Mouse (Mus musculus): ENCODE data around the gene Lmod3. TPM values are rescaled to one million over a fixed set of nuclear protein-coding genes. Genes with fewer than 3 reads are reported as not detected.
A peak's percentile ranks its signal among the peaks of the same experiment; 100 is the strongest.

The Lmod3 gene
- polyA plus RNA-seq, 1 experiment from 2014 or later = 10.5 TPM

DNA sequence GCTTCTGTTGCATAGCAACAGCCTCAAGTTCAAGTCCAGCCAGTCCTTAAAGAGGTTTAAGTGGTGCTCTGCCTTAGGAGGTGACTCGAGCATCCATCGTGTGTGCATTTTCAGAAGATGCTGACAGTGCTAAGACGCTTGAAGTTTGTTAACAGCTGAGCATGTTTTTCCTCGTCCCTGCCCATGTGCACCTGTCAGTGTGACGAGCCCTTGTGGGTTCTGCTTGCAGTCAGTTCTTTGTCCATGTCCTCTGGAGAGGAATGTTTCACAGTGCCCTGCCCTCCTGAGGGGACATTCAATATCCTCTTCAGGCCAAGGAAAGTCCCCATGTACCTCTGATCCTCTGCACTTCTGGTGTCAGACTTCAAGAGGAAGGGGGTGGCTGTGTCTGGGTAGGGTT, 12.5 kb downstream of the Lmod3 start:
- WGBS = 85% methylated on average over 5 of the region's 5 CpGs
- DNase-seq (ENCODE audit: low spot score) = no peak
- H3K9me3 ChIP-seq = 0 out of 2 replicates have a peak, but pooled peaks cover 4% of the 10 kb centered on the region
- no peak overlapping the region for H3K27ac ChIP-seq
- H3K36me3 ChIP-seq = peaks cover 23% of the 10 kb centered on the region; the same call in 1 of the 2 replicates
- H3K4me3 ChIP-seq = no peak overlapping the region
- no peaks in the 10 kb centered on the region for H3K27me3 ChIP-seq (ENCODE audit: insufficient read depth, poor library complexity, severe bottlenecking)
- H3K4me1 ChIP-seq = no peaks in the 10 kb centered on the region

DNA sequence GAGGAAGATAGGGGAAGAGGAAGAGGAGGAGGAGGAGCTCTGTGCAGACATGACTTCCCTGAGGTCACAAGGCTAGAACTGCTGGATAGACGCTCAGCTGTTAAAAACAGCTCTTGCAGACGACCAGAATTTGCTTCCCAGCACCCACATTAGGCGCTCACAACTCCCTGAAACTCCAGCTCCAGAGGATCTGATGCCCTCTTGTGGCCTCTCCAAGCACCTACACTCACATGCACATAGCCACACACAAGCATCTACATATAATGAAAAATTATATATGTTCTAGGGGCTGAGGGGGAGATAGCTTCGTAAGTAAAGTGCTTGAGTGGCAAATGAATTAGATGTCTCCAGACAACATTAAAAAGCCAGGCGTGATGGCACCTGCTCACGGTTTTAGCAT, 13.2 kb downstream of the Lmod3 start:
- Histone ChIP-seq H3K9me3 (0 out of 2 replicates have a peak, but pooled peaks cover 4% of the 10 kb centered on the region), H3K36me3 (peaks cover 28% of the 10 kb centered on the region; the same call in 1 of the 2 replicates), H3K27ac (no peak overlapping the region), H3K4me3 (no peak overlapping the region), H3K4me1 (no peaks in the 10 kb centered on the region), H3K27me3 (ENCODE audit: insufficient read depth, poor library complexity, severe bottlenecking) (no peaks in the 10 kb centered on the region)
- DNase-seq (ENCODE audit: low spot score) = no peak
- 85% methylated on average over 6 of the region's 6 CpGs for WGBS

DNA sequence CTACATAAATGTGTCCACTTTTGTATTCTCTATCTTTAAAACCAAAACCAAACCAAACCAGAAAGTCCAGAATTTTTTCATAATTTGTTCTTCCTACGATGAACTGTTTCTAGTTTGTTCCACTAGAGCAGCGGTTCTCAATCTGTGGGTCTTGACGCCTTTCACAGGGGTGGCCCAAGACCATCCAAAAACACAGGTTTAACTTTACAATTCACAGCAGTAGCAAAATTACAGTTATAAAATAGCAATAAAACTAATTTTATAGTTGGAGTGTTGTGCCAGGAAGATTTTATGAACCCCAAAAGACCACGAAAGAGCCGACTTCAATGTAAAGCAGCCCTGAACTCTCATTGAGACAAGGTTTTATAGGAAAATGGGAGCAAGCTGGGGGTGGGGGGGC, 16.5 kb downstream of the Lmod3 start:
- WGBS = 93% methylated on average over 5 of the region's 5 CpGs
- Histone ChIP-seq H3K27me3 (ENCODE audit: insufficient read depth, poor library complexity, severe bottlenecking) (no peaks in the 10 kb centered on the region), H3K9me3 (0 out of 2 replicates have a peak, but pooled peaks cover 4% of the 10 kb centered on the region), H3K27ac (no peak overlapping the region), H3K4me3 (no peak overlapping the region), H3K36me3 (peaks cover 50% of the 10 kb centered on the region), H3K4me1 (no peaks in the 10 kb centered on the region)
- DNase-seq (ENCODE audit: low spot score) = no peak

DNA sequence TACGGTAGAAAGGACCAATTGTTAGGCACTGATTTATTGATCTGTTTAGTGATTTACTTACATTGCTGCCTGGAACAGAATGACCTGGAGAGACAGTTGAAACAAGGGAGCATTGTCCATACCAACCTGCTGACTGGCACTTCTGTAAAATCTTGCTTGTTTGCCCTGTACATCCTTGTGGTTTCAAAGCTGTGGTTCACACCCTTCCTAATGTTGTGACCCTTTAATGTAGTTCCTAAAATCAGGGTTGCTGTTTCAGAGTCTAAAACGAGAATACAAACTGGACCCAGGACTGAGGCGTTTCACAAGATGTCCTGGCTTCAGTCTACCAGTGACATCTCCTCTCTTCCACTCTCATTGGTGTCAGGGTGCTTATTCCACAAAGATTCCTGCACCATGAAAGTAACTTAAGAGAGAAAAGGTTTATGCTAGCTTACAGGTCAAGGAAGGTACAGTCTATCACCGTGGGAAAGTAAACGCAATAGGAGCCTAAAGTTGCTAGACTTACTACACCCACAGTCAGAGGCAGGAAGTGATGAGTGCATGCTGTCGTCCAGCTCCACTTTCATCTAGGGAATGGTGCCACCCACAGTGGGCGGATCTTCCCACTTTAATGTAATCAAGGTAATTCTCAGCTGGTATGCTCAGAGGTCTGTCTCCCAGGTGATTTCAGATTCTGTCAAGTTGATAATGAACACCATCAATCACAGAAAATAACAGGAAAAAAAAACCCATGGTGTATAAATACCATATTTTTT, 17.5 kb downstream of the Lmod3 start:
- Histone ChIP-seq H3K4me3 (no peak overlapping the region), H3K4me1 (no peaks in the 10 kb centered on the region), H3K36me3 (peaks cover 57% of the 10 kb centered on the region), H3K27ac (no peak overlapping the region), H3K27me3 (ENCODE audit: insufficient read depth, poor library complexity, severe bottlenecking) (no peaks in the 10 kb centered on the region), H3K9me3 (0 out of 2 replicates have a peak, but pooled peaks cover 4% of the 10 kb centered on the region)
- no peak for DNase-seq (ENCODE audit: low spot score)
- WGBS = 84% methylated on average over 7 of the region's 7 CpGs

DNA sequence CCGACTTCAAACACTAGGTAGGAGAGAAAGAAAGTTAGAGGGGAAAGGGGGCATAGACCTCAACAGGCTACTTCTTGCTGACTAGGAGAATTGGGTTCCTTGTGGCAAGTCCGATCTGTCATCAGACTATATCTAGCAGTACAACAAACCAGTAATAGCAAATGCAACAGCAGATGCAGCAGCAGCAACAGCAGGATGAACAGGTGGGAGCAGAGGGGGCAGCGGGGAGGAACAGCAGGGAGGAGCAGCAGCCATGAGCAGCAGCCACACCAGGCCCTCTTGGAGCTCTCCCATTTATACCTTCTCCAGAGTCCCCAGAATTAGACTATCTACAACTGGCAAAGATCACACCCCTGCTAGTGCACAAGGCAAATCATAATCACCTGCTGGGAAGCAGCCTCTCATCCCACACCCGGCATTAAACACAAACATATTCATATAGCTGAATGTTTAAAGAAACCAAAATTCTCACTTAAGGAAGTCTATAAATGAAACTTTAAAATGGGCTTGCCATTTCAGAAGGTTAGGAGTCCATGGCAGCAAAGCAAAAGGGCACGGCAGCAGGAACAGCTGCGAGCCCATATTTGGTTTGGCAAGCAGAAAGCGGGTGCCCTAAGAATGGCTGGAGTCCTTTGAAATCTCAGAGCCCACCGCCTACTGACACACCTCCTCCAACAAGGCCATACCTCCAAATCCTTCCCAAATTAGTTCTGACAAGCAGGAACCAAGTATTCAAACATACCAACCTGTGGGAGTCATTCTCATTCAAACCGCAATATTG, 25.3 kb downstream of the Lmod3 start:
- no peak for DNase-seq (ENCODE audit: low spot score)
- no peak overlapping the region for H3K4me3 ChIP-seq
- no peak overlapping the region for H3K27ac ChIP-seq
- peaks cover 43% of the 10 kb centered on the region for H3K36me3 ChIP-seq
- H3K27me3 ChIP-seq (ENCODE audit: insufficient read depth, poor library complexity, severe bottlenecking) = no peaks in the 10 kb centered on the region
- H3K9me3 ChIP-seq = no peaks in the 10 kb centered on the region
- H3K4me1 ChIP-seq = peaks cover 31% of the 10 kb centered on the region
- WGBS = 94% methylated on average over 9 of the region's 9 CpGs

DNA sequence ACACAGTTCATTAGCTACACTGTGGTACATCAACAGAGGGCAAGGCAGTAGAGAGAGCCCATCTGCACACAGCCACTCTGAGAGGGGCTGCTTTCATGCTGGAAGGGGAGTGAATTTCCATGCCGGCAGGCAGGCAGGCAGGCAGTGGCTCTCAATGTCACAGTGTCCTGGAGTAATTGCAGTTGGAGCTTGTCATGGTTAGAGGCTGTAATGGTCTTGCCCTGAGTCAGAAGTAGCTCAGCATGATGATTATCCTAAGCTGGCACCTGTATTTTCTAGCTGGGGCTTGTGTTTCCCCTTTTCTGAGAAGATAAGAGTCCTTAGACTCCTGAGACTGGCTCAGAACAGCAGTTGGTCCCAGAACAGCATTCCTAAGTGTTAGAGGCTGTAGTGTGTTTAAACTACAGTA, 26.5 kb downstream of the Lmod3 start:
- no peak for DNase-seq (ENCODE audit: low spot score)
- Histone ChIP-seq H3K36me3 (peaks cover 33% of the 10 kb centered on the region), H3K27ac (peak overlapping the region; percentile 65), H3K27me3 (ENCODE audit: insufficient read depth, poor library complexity, severe bottlenecking) (no peaks in the 10 kb centered on the region), H3K4me1 (peaks cover 43% of the 10 kb centered on the region), H3K4me3 (no peak overlapping the region), H3K9me3 (no peaks in the 10 kb centered on the region)
- 35% methylated on average over 1 of the region's 1 CpGs for WGBS

DNA sequence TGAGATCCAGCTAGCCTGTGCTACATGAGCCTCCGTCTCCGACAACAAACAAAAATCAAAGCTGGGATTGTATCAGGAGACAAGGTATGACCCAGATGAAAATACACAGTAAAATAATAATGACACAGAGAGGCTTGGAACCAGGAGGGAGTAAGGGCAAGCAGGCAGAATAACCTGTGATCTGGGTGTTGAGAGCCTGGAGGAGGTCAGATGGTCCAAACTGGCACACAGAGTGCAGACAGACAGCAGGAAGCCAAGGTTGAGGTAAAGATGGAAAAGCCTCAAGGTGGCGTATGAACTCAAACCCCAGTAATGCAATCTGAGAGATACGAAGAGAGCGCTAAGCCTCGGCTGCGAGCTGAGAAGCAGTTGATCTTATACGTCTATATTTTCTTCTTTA, 28.1 kb downstream of the Lmod3 start:
- peak; percentile 56 for DNase-seq (ENCODE audit: low spot score)
- Histone ChIP-seq H3K4me3 (no peak overlapping the region), H3K27ac (peak overlapping the region; percentile 83; the same call in 1 of the 2 replicates), H3K27me3 (ENCODE audit: insufficient read depth, poor library complexity, severe bottlenecking) (no peaks in the 10 kb centered on the region), H3K9me3 (no peaks in the 10 kb centered on the region), H3K4me1 (peaks cover 47% of the 10 kb centered on the region), H3K36me3 (peaks cover 18% of the 10 kb centered on the region)
- 91% methylated on average over 8 of the region's 8 CpGs for WGBS

DNA sequence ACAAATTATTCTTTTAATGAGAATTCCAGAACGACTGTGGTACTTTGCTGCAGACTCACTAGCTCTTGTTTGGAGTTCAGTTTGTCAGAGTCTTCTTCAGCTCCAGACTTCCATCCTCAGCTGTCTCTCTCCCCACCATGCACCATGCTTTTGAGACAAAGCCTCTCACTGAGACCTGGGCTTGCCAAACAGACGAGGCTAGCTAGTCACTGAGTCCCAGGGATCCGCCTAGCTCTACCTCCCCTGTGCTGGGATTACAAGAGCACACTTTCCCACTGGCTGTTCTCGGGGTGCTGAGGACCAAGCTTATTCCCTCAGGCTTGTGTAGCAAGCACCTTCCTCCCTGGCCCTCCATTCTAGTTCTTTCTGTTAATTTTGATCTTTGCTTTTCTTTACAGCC, 29.0 kb downstream of the Lmod3 start:
- no peak overlapping the region for H3K4me3 ChIP-seq
- H3K27ac ChIP-seq = peak overlapping the region; percentile 83
- H3K9me3 ChIP-seq = no peaks in the 10 kb centered on the region
- H3K36me3 ChIP-seq = peaks cover 13% of the 10 kb centered on the region
- H3K4me1 ChIP-seq = peaks cover 47% of the 10 kb centered on the region
- H3K27me3 ChIP-seq (ENCODE audit: insufficient read depth, poor library complexity, severe bottlenecking) = no peaks in the 10 kb centered on the region
- WGBS = 66% methylated on average over 4 of the region's 4 CpGs
- peak; percentile 72 for DNase-seq (ENCODE audit: low spot score)

DNA sequence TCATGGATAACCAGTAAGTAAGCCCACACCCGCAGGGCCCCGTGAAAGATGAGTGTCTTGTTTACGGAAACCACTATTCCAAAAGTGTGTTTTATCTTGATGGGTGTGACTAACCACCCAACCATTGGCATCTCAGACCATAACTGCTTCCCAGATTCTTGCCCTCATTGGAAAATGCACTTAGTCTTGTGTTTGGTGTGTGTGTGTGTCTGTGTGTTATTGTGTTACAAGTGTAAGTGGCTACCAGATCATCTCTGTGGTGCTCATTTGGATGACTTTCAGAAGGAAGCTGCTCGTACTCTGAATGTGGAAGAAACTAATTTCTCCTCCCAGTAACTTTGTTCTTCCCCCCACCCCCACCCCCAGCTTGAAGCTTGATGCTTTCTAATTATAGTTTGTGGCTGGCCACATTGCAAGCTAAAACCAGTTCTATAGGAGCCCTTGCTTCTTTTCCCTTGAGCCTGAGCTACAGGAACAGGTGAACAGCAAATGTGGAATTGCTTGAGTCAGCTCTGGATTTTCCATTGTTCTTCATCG, 29.6 kb downstream of the Lmod3 start:
- Histone ChIP-seq H3K27me3 (ENCODE audit: insufficient read depth, poor library complexity, severe bottlenecking) (no peaks in the 10 kb centered on the region), H3K4me3 (peak overlapping the region; percentile 13; the same call in 1 of the 2 replicates), H3K27ac (peak overlapping the region; percentile 83), H3K4me1 (peaks cover 47% of the 10 kb centered on the region), H3K9me3 (no peaks in the 10 kb centered on the region), H3K36me3 (peaks cover 9% of the 10 kb centered on the region)
- DNase-seq (ENCODE audit: low spot score) = peak; percentile 73
- 48% methylated on average over 5 of the region's 5 CpGs for WGBS

DNA sequence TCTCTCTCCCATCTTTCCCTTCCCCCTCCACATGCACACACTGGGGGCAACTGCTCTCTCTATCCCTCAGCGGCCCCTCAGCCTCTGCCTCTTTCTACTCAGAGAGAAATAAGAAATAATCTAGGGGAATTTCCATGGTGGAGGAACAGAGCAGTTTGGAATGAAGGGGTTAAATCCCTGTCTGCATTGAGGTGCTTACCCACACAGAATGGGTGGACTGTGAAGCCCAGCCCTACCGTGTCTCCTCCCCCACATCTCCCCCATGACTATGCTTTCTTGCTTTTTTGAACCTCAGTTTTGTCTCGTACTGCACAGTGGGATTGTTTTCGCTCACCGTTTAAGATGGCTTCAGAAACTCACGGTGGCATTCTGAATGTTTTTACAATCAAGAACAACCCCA, 30.2 kb downstream of the Lmod3 start:
- DNase-seq (ENCODE audit: low spot score) = peak; percentile 52
- H3K4me3 ChIP-seq = no peak overlapping the region
- peak overlapping the region; percentile 47 for H3K27ac ChIP-seq
- peaks cover 4% of the 10 kb centered on the region for H3K36me3 ChIP-seq
- peaks cover 47% of the 10 kb centered on the region for H3K4me1 ChIP-seq
- 59% methylated on average over 6 of the region's 6 CpGs for WGBS
- H3K9me3 ChIP-seq = no peaks in the 10 kb centered on the region
- H3K27me3 ChIP-seq (ENCODE audit: insufficient read depth, poor library complexity, severe bottlenecking) = no peaks in the 10 kb centered on the region

DNA sequence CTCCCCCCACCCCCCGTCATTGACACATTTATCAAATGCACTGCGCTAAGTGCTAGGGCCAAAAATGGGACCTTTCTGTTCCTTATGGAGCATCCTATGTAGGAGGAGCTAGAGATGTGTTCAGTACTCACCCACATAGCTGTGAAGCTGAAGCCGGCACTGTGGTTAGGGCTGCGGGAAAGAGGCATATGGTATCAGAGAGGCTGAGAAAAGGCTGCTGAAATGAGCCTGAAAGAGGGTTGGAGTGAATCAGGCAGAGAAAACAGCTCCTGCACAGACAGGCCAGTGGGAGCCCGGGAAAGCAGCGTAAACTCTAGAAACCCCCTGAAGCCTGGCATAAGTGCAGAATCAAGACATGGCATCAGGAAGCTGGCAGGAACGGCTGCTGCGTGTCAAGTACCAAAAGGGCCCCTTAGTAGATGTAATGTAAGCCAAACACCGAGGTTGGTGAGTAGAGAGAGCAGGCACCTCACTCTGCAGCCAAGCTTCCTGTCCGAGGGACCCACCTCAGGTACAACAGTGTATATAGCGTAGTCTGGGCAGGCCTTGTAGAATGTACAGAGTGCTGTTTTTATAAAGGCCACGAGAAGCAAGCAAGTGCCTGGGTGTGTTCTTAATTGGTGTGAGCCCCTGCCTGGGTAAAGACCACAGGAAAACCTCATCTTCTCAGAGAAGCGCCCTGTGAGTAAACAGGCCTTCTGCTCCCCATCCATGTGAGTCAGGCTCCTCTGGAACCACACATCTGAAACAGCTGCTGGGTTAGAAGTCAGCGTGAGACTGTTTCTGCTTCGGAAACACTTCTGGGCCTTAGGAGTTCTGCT, 31.1 kb downstream of the Lmod3 start:
- Histone ChIP-seq H3K27ac (peak overlapping the region; percentile 47; the same call in 1 of the 2 replicates), H3K27me3 (ENCODE audit: insufficient read depth, poor library complexity, severe bottlenecking) (no peaks in the 10 kb centered on the region), H3K9me3 (no peaks in the 10 kb centered on the region), H3K4me3 (no peak overlapping the region), H3K4me1 (peaks cover 47% of the 10 kb centered on the region), H3K36me3 (no peaks in the 10 kb centered on the region)
- WGBS = 64% methylated on average over 15 of the region's 15 CpGs
- DNase-seq (ENCODE audit: low spot score) = peak; percentile 19

DNA sequence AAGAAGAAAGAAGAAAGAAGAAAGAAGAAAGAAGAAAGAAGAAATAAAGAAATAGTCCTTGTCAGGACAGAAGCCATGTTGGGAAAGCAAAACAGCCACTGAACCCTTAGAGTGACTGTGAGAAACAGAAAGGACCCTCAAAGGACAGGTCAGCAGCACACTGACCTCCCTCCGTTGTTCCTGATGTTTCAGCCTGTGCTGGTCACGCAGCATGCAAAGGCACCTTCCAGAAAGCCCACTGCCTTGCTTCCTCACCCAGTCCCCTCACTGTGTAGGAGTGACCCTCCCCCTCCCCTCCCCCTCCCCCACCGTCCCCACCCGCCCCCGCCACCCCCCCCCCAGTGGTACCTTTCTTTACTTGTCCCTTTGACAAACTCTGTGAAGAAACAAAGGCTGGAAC, 31.9 kb downstream of the Lmod3 start:
- H3K27me3 ChIP-seq (ENCODE audit: insufficient read depth, poor library complexity, severe bottlenecking) = no peaks in the 10 kb centered on the region
- peak; percentile 42 for DNase-seq (ENCODE audit: low spot score)

More for the DNA sequence above, 31.9 kb downstream of the Lmod3 start:
- peaks cover 40% of the 10 kb centered on the region for H3K4me1 ChIP-seq
- no peaks in the 10 kb centered on the region for H3K9me3 ChIP-seq
- H3K36me3 ChIP-seq = 0 out of 2 replicates have a peak, but pooled peaks cover 1% of the 10 kb centered on the region
- H3K4me3 ChIP-seq = no peak overlapping the region
- WGBS = 77% methylated on average over 2 of the region's 5 CpGs
- H3K27ac ChIP-seq = no peak overlapping the region
